Mouse (Mus musculus): ENCODE data around the gene Pym1.

DNA sequence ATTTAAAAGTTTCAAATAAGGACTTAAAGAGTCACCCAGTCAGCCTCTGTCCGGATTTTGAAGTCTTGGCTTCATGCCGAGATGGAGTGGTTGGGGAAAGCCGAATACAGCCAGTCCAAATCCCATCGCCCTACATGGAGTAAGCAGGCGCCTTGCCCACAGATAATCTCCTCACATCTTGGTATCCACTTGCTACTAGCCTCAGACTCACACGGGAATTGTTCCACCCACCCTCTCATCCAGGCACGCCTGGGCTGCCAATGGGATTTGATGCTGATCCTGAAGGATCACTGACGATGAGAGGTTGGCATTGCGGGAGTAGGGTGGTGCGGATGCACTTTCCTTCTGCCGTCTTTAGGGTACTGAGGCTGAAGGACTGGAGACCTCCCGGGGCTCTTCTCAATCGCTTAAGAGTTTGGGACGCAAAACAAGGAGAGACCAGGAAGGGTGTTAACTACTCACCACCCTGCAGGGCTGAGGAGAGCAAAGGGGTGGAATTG, 56.1 kb downstream of the Pym1 start, which contains the start of gene Dnajc14:
- TF ChIP-seq HCFC1 (IDR thresholded peaks at IDR 0.05; ENCODE audit: borderline replicate concordance, insufficient read depth, low read length) = no peak
- no peak for TF ChIP-seq ZNF384 (IDR thresholded peaks at IDR 0.05; ENCODE audit: low read depth, low read length)
- TF ChIP-seq CHD2 (IDR thresholded peaks at IDR 0.05; ENCODE audit: low read depth, low read length) = no peak
